ENCODE assay signal across 38 mouse cellular contexts in genomic region chr2:147069077-147069476, GRCm38 (mm10). TPM values are rescaled to one million over a fixed set of nuclear protein-coding genes. Genes with fewer than 3 reads are reported as not detected.
A peak's percentile ranks its signal among the peaks of the same experiment; 100 is the strongest.
DNase-seq lines count a peak whose midpoint lies in the region; ATAC-seq and TF ChIP-seq lines count a peak whose summit lies in the region.
"Had no signal": no experiment of that assay in that cellular context is flagged by ENCODE, and none has a peak within 500 bp of the region (broad histone marks: within the 10 kb centered on the region; RNA-seq: fewer than 3 reads in every experiment).

No protein-coding gene starts in this region.

- H3K27ac ChIP-seq in forebrain, embryonic 11.5 days (ENCODE audit: low read depth, low read length): no peak overlapping the region
- H3K27ac ChIP-seq in forebrain, postnatal 0 days (ENCODE audit: low read depth, low read length): no peak overlapping the region
- H3K27ac ChIP-seq in midbrain, embryonic 11.5 days (ENCODE audit: low read depth, low read length): no peak overlapping the region
- no peak overlapping the region for H3K27ac ChIP-seq in midbrain, embryonic 14.5 days (replicated peaks; ENCODE audit: low read depth, low read length)
- no peak overlapping the region for H3K27ac ChIP-seq in forebrain, embryonic 16.5 days (ENCODE audit: low read length)
- H3K27ac ChIP-seq: embryonic facial prominence, embryonic 12.5 days; gastrocnemius, adult 2 months; hindbrain, embryonic 15.5 days; intestine, embryonic 15.5 days; stomach, embryonic 15.5 days had no signal

- no peak for TF ChIP-seq CTCF in forebrain, postnatal 0 days (IDR thresholded peaks at IDR 0.05; ENCODE audit: low read depth)
- no peak for TF ChIP-seq CTCF in G1E (IDR thresholded peaks at IDR 0.05; ENCODE audit: low read depth, low read length)

- H3K4me3 ChIP-seq in forebrain, embryonic 11.5 days (ENCODE audit: low read depth, low read length): no peak overlapping the region
- no peak overlapping the region for H3K4me3 ChIP-seq in forebrain, postnatal 0 days (ENCODE audit: low read depth, low read length)
- no peak overlapping the region for H3K4me3 ChIP-seq in midbrain, embryonic 11.5 days (ENCODE audit: low read depth, low read length)
- H3K4me3 ChIP-seq in midbrain, embryonic 14.5 days (replicated peaks; ENCODE audit: low read depth, low read length): no peak overlapping the region
- H3K4me3 ChIP-seq in G1E (ENCODE audit: low read depth, low read length): no peak overlapping the region
- no peak overlapping the region for H3K4me3 ChIP-seq in forebrain, embryonic 16.5 days (replicated peaks; ENCODE audit: low read length)
- H3K4me3 ChIP-seq: embryonic facial prominence, embryonic 12.5 days; gastrocnemius, adult 2 months; heart, embryonic 12.5 days; hindbrain, embryonic 15.5 days; intestine, embryonic 15.5 days; stomach, embryonic 15.5 days had no signal

- no peak overlapping the region for H3K4me2 ChIP-seq in forebrain, embryonic 11.5 days (ENCODE audit: low read depth, low read length, severe bottlenecking)
- H3K4me2 ChIP-seq in forebrain, postnatal 0 days (ENCODE audit: low read depth): no peak overlapping the region
- no peak overlapping the region for H3K4me2 ChIP-seq in midbrain, embryonic 11.5 days
- no peak overlapping the region for H3K4me2 ChIP-seq in midbrain, embryonic 14.5 days (ENCODE audit: low read length)
- no peak overlapping the region for H3K4me2 ChIP-seq in forebrain, embryonic 16.5 days (ENCODE audit: low read length)
- H3K4me2 ChIP-seq: embryonic facial prominence, embryonic 12.5 days; heart, embryonic 12.5 days; hindbrain, embryonic 15.5 days; intestine, embryonic 15.5 days; stomach, embryonic 15.5 days had no signal

- peak; percentile 63 for ATAC-seq in forebrain, embryonic 11.5 days (replicated peaks; ENCODE audit: low FRiP score)
- no peak for ATAC-seq in forebrain, postnatal 0 days
- ATAC-seq in midbrain, embryonic 11.5 days (ENCODE audit: low FRiP score): peak; percentile 33; the same call in 1 of the 2 replicates
- ATAC-seq in midbrain, embryonic 14.5 days (ENCODE audit: low FRiP score, low TSS enrichment): no peak
- peak; percentile 71 for ATAC-seq in G1E (ENCODE audit: extremely low read depth, insufficient number of reproducible peaks, low FRiP score, poor library complexity, severe bottlenecking)
- ATAC-seq in forebrain, embryonic 16.5 days: peak; percentile 49; the same call in 1 of the 2 replicates
- ATAC-seq: CD4-positive, CD25-positive, alpha-beta regulatory T cell, adult 4 months; intestine, embryonic 15.5 days; Patski had no signal

- no peak overlapping the region for H3K9ac ChIP-seq in forebrain, embryonic 11.5 days (ENCODE audit: low read length)
- no peak overlapping the region for H3K9ac ChIP-seq in forebrain, postnatal 0 days
- no peak overlapping the region for H3K9ac ChIP-seq in midbrain, embryonic 11.5 days (ENCODE audit: low read length)
- no peak overlapping the region for H3K9ac ChIP-seq in midbrain, embryonic 14.5 days (replicated peaks; ENCODE audit: low read length)
- no peak overlapping the region for H3K9ac ChIP-seq in forebrain, embryonic 16.5 days (replicated peaks; ENCODE audit: low read depth, low read length)
- H3K9ac ChIP-seq: embryonic facial prominence, embryonic 12.5 days; heart, embryonic 12.5 days; hindbrain, embryonic 15.5 days; intestine, embryonic 15.5 days; stomach, embryonic 15.5 days had no signal

- H3K9me3 ChIP-seq in forebrain, embryonic 11.5 days (ENCODE audit: control insufficient read depth, low read length): no peaks in the 10 kb centered on the region
- no peaks in the 10 kb centered on the region for H3K9me3 ChIP-seq in forebrain, postnatal 0 days (ENCODE audit: low read length)
- H3K9me3 ChIP-seq in midbrain, embryonic 11.5 days (ENCODE audit: control insufficient read depth, low read length): no peaks in the 10 kb centered on the region
- H3K9me3 ChIP-seq in midbrain, embryonic 14.5 days (ENCODE audit: control insufficient read depth, low read length): no peaks in the 10 kb centered on the region
- no peaks in the 10 kb centered on the region for H3K9me3 ChIP-seq in G1E (replicated peaks)
- H3K9me3 ChIP-seq in forebrain, embryonic 16.5 days (ENCODE audit: control insufficient read depth, low read length): no peaks in the 10 kb centered on the region
- H3K9me3 ChIP-seq: embryonic facial prominence, embryonic 12.5 days; heart, embryonic 12.5 days; hindbrain, embryonic 15.5 days; intestine, embryonic 15.5 days; stomach, embryonic 15.5 days had no signal

- no peak for DNase-seq in forebrain, embryonic 11.5 days (ENCODE audit: low spot score)
- DNase-seq in forebrain, postnatal 0 days: no peak
- no peak for DNase-seq in midbrain, embryonic 11.5 days (ENCODE audit: low spot score, missing footprints)
- no peak for DNase-seq in midbrain, embryonic 14.5 days
- no peak for DNase-seq in G1E (ENCODE audit: low spot score)
- DNase-seq in spleen, postnatal 10 days (ENCODE audit: low spot score in 2 of 2): no peak
- DNase-seq in left cerebral cortex, adult 18-20 months (ENCODE audit: low spot score in 2 of 2): no peak
- DNase-seq: adrenal gland, adult 2 months; cerebellum, adult 11-12 months; cerebellum, postnatal 10 days; gastrocnemius, adult 2 months; heart, postnatal 10 days; kidney, adult 9 months; kidney, postnatal 14 days; lung, postnatal 4 days; right cerebral cortex, postnatal 25 days; thymus, postnatal 25 days had no signal

- no peaks in the 10 kb centered on the region; the same call in 1 of the 2 replicates for H3K36me3 ChIP-seq in forebrain, embryonic 11.5 days (ENCODE audit: control insufficient read depth, insufficient read depth, low read length)
- peaks cover 14% of the 10 kb centered on the region for H3K36me3 ChIP-seq in forebrain, postnatal 0 days (ENCODE audit: insufficient read depth)
- H3K36me3 ChIP-seq in midbrain, embryonic 11.5 days (ENCODE audit: control insufficient read depth, insufficient read depth, low read length): no peaks in the 10 kb centered on the region
- peaks cover 33% of the 10 kb centered on the region for H3K36me3 ChIP-seq in midbrain, embryonic 14.5 days (ENCODE audit: control insufficient read depth, insufficient read depth, low read length)
- H3K36me3 ChIP-seq in G1E (replicated peaks): peaks cover 70% of the 10 kb centered on the region
- peaks cover 12% of the 10 kb centered on the region for H3K36me3 ChIP-seq in forebrain, embryonic 16.5 days (ENCODE audit: control insufficient read depth, insufficient read depth)

- peaks cover 2% of the 10 kb centered on the region for H3K27me3 ChIP-seq in forebrain, embryonic 11.5 days (ENCODE audit: control insufficient read depth, insufficient read depth, low read length)
- no peaks in the 10 kb centered on the region for H3K27me3 ChIP-seq in forebrain, postnatal 0 days (ENCODE audit: insufficient read depth, low read length)
- H3K27me3 ChIP-seq in midbrain, embryonic 11.5 days (ENCODE audit: control insufficient read depth, insufficient read depth, low read length): no peaks in the 10 kb centered on the region
- no peaks in the 10 kb centered on the region for H3K27me3 ChIP-seq in midbrain, embryonic 14.5 days (ENCODE audit: control insufficient read depth, insufficient read depth, low read length)
- H3K27me3 ChIP-seq in G1E (ENCODE audit: insufficient read depth, low read length): no peaks in the 10 kb centered on the region
- no peaks in the 10 kb centered on the region for H3K27me3 ChIP-seq in forebrain, embryonic 16.5 days (replicated peaks; ENCODE audit: control insufficient read depth, insufficient read depth, low read length)
- H3K27me3 ChIP-seq: embryonic facial prominence, embryonic 12.5 days; heart, embryonic 12.5 days; hindbrain, embryonic 15.5 days; intestine, embryonic 15.5 days; Patski; stomach, embryonic 15.5 days had no signal

- peaks cover 5% of the 10 kb centered on the region; the same call in 1 of the 2 replicates for H3K4me1 ChIP-seq in forebrain, embryonic 11.5 days (replicated peaks; ENCODE audit: control insufficient read depth, insufficient read depth, low read length)
- H3K4me1 ChIP-seq in forebrain, postnatal 0 days (ENCODE audit: insufficient read depth): no peaks in the 10 kb centered on the region
- H3K4me1 ChIP-seq in midbrain, embryonic 11.5 days (ENCODE audit: control insufficient read depth, insufficient read depth, low read length): no peaks in the 10 kb centered on the region
- H3K4me1 ChIP-seq in midbrain, embryonic 14.5 days (ENCODE audit: control insufficient read depth, insufficient read depth, low read length): no peaks in the 10 kb centered on the region
- peaks cover 25% of the 10 kb centered on the region for H3K4me1 ChIP-seq in G1E (ENCODE audit: insufficient read depth, low read depth, low read length)
- peaks cover 6% of the 10 kb centered on the region; the same call in 1 of the 2 replicates for H3K4me1 ChIP-seq in forebrain, embryonic 16.5 days (replicated peaks; ENCODE audit: control insufficient read depth, insufficient read depth, low read length)
- H3K4me1 ChIP-seq: embryonic facial prominence, embryonic 12.5 days; hindbrain, embryonic 15.5 days; intestine, embryonic 15.5 days; stomach, embryonic 15.5 days had no signal

- WGBS in forebrain, embryonic 11.5 days: 20% methylated on average over 1 of the region's 1 CpGs
- WGBS in forebrain, postnatal 0 days: 5% methylated on average over 1 of the region's 1 CpGs
- 29% methylated on average over 1 of the region's 1 CpGs for WGBS in midbrain, embryonic 11.5 days
- WGBS in midbrain, embryonic 14.5 days: 13% methylated on average over 1 of the region's 1 CpGs
- 11% methylated on average over 1 of the region's 1 CpGs for WGBS in forebrain, embryonic 16.5 days

RNA-seq across cellular contexts. Expression of gene Nkx2-4, which starts 16.2 kb away (rescaled TPM):
- 1.3 and 3.8 TPM in 2 replicates for polyA plus RNA-seq in forebrain, embryonic 11.5 days (2014; fragmentation: Nextera tagmentation; extraction: Ambion mirVana)
- 4.3 and 10.1 TPM in 2 replicates for total RNA-seq in forebrain, postnatal 0 days (2014; rRNA removed)
- 1.2 TPM in 1 of 2 replicates, not detected in the other for polyA plus RNA-seq in forebrain, postnatal 0 days (2015; fragmentation: Nextera tagmentation; extraction: Ambion mirVana)
- 3.0 and 4.3 TPM in 2 replicates for polyA plus RNA-seq in midbrain, embryonic 11.5 days (2014; fragmentation: Nextera tagmentation; extraction: Ambion mirVana)
- polyA plus RNA-seq in midbrain, embryonic 14.5 days (2014; fragmentation: Nextera tagmentation; extraction: Ambion mirVana): not detected in 2 replicates
- total RNA-seq in G1E (2014; fragmentation: Nextera tagmentation) (not detected in 2 replicates), G1E (2017) (0.11 TPM in 1 of 2 replicates, not detected in the other)
- polyA plus RNA-seq in G1E (2012): not detected in 2 replicates
- polyA plus RNA-seq in forebrain, embryonic 16.5 days (2015; fragmentation: Nextera tagmentation; extraction: Ambion mirVana): 0.11 TPM in 1 of 2 replicates, not detected in the other
- total RNA-seq in left cerebral cortex, adult 18-20 months (2021): not detected
- total RNA-seq: adrenal gland, adult 2 months; adrenal gland, postnatal 4 days; gastrocnemius, adult 2 months; granulocyte monocyte progenitor cell, adult 5-6 weeks; heart, postnatal 10 days; layer of hippocampus, adult 18-20 months; layer of hippocampus, postnatal 25 days; left cerebral cortex, postnatal 10 days; liver, adult 2 months; megakaryocyte-erythroid progenitor cell, adult 5-6 weeks; neutrophil, adult 5-6 weeks had no signal
- polyA plus RNA-seq: adrenal gland, adult 2 months; CD4-positive, CD25-positive, alpha-beta regulatory T cell, adult 4 months; cortical plate, adult 2 months; heart, embryonic 12.5 days; hindbrain, embryonic 15.5 days; intestine, embryonic 15.5 days; limb, embryonic 11.5 days; liver, adult 2 months; liver, embryonic 16.5 days; lung, embryonic 16.5 days; Patski; spleen, adult 2 months; stomach, embryonic 15.5 days had no signal

RNA-seq across cellular contexts. Expression of gene Xrn2, which starts 56.3 kb away (rescaled TPM):
- polyA plus RNA-seq in forebrain, embryonic 11.5 days (2014; fragmentation: Nextera tagmentation; extraction: Ambion mirVana): 102 and 110 TPM in 2 replicates
- total RNA-seq in forebrain, postnatal 0 days (2014; rRNA removed): 94.6 and 95.8 TPM in 2 replicates
- 67.8 and 78.9 TPM in 2 replicates for polyA plus RNA-seq in forebrain, postnatal 0 days (2015; fragmentation: Nextera tagmentation; extraction: Ambion mirVana)
- polyA plus RNA-seq in midbrain, embryonic 11.5 days (2014; fragmentation: Nextera tagmentation; extraction: Ambion mirVana): 113 and 131 TPM in 2 replicates
- 77.5 and 93.9 TPM in 2 replicates for polyA plus RNA-seq in midbrain, embryonic 14.5 days (2014; fragmentation: Nextera tagmentation; extraction: Ambion mirVana)
- 189 and 238 TPM in 2 replicates for total RNA-seq in G1E (2014; fragmentation: Nextera tagmentation)
- 146 and 162 TPM in 2 replicates for total RNA-seq in G1E (2017)
- polyA plus RNA-seq in G1E (2012): 12.3 and 16.9 TPM in 2 replicates
- polyA plus RNA-seq in forebrain, embryonic 16.5 days (2015; fragmentation: Nextera tagmentation; extraction: Ambion mirVana): 97.3 and 102 TPM in 2 replicates
- 10 to 100 TPM; 39.7 to 40.1 TPM for total RNA-seq in left cerebral cortex, adult 18-20 months (2021)

Comparison
In these comparisons a context has a peak if more than half of its experiments do, and no peak if none do; other contexts are left out.
1. ATAC-seq: peak in forebrain, embryonic 11.5 days (single experiment), midbrain, embryonic 11.5 days (single experiment), G1E (single experiment) and forebrain, embryonic 16.5 days (single experiment); none in forebrain, postnatal 0 days (single experiment) and midbrain, embryonic 14.5 days (single experiment).